Mouse (Mus musculus): ENCODE data around the gene Omg. TPM values are rescaled to one million over a fixed set of nuclear protein-coding genes. Genes with fewer than 3 reads are reported as not detected.

Gene Omg
- polyA plus RNA-seq, 1 experiment from 2014 or later = 0.58 TPM

DNA sequence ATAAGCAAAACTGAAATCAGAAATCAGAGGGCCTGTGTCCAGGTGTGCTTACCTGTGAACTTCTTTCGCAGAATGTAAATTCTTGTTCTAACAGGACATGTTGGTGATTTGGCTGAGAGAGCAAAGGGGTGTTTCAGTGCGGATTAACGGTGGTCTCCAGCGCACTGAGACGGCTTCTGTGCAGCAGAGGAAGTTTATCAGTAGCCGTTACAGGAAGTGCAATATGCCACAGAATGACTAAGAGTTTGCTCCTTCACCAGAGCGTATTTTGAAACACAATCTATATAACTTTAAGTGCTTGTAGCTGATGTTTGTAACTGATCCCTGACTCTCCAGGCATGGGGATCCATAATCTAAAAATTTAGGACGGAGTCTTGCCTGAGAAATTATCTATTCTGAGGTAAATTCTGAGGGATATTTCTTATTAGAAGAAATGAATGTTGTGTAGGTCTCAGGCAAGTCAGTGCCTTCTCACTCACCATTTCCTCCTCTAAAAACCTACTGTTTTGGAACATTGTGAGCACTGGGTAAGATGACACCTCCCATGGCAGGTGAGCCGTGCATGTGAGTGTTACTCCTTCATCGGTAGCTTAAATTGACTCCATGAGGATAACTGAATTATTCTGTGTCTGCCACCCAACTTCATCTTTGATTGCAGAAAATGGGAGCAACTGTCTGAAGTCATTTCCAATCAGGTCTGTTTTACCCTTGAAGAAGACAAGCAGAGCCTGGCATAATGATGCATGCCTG, 19.9 kb upstream of the Omg start, which contains the start of gene Evi2b:
TSS of gene Evi2b (minus strand) at position 203 of the 750 bp plus-strand sequence.
- Histone ChIP-seq H3K36me3 (replicated peaks; ENCODE audit: control insufficient read depth, insufficient read depth, low read depth, low read length) (no peaks in the 10 kb centered on the region), H3K4me1 (ENCODE audit: control insufficient read depth, insufficient read depth, low read length) (no peaks in the 10 kb centered on the region), H3K4me3 (ENCODE audit: low read depth, low read length) (no peak within 1 kb of the TSS), H3K9me3 (replicated peaks; ENCODE audit: control insufficient read depth, low read length) (no peaks in the 10 kb centered on the region), H3K27ac (replicated peaks; ENCODE audit: low read depth, low read length) (no peak within 1 kb of the TSS), H3K9ac (replicated peaks; ENCODE audit: low read length) (no peak within 1 kb of the TSS), H3K27me3 (ENCODE audit: control insufficient read depth, insufficient read depth, low read length) (no peaks in the 10 kb centered on the region), H3K4me2 (ENCODE audit: low read depth, low read length) (no peak within 1 kb of the TSS)
- 74% methylated on average over 10 of the region's 10 CpGs for WGBS
- DNase-seq (ENCODE audit: low spot score) (no peak), ATAC-seq (replicated peaks; ENCODE audit: insufficient number of reproducible peaks, low FRiP score, low TSS enrichment, low read depth) (no peak)

DNA sequence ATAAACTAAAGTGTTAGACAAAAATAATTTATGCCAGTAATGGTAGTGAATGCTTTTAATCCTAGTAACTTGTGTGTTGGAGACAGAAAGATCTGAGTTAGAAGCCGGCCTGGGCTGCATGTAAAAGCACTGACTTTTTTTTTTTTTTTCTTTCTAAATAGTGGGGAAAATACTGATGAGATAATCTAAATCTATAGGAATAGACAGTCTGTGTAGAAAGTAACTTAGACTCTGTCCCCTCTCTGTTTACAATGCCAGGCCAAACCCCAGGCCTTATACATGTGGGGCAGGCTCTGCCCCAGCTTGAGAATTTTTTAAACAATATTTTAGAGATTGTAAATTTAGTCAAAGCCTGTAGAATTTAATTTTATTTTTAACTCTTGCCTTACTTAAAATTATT, 19.1 kb upstream of the Omg start:
- no peak for ATAC-seq (replicated peaks; ENCODE audit: insufficient number of reproducible peaks, low FRiP score, low TSS enrichment, low read depth)

DNA sequence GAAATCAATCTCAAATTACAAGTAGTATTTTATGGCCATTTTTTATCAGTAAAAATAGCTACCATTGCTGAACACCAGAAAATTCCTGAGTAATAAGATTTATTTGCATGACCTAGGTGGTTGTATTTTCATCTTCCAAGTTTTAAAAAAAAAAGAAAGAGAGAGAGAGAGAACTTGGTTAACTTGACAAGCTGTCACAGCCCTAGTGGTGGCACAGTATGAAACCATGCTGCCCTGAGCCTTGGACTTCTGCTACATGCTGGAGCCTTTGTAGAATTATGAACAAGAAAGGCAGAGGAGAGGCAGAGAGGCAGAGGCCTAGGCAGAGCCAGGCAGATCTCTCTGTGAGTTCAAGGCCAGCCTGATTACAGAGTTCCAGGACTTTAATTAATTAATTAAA, 18.0 kb upstream of the Omg start:
- no peak overlapping the region for H3K4me2 ChIP-seq (ENCODE audit: low read depth, low read length)
- no peaks in the 10 kb centered on the region for H3K9me3 ChIP-seq (replicated peaks; ENCODE audit: control insufficient read depth, low read length)
- DNase-seq (ENCODE audit: low spot score) (no peak), ATAC-seq (replicated peaks; ENCODE audit: insufficient number of reproducible peaks, low FRiP score, low TSS enrichment, low read depth) (no peak)
- no peaks in the 10 kb centered on the region for H3K4me1 ChIP-seq (ENCODE audit: control insufficient read depth, insufficient read depth, low read length)
- no peaks in the 10 kb centered on the region for H3K27me3 ChIP-seq (ENCODE audit: control insufficient read depth, insufficient read depth, low read length)
- no peak overlapping the region for H3K9ac ChIP-seq (replicated peaks; ENCODE audit: low read length)
- H3K4me3 ChIP-seq (ENCODE audit: low read depth, low read length) = no peak overlapping the region
- no peaks in the 10 kb centered on the region for H3K36me3 ChIP-seq (replicated peaks; ENCODE audit: control insufficient read depth, insufficient read depth, low read depth, low read length)
- no peak overlapping the region for H3K27ac ChIP-seq (replicated peaks; ENCODE audit: low read depth, low read length)

More for the DNA sequence above, 19.1 kb upstream of the Omg start:
- no peak overlapping the region for H3K4me2 ChIP-seq (ENCODE audit: low read depth, low read length)
- H3K9me3 ChIP-seq (replicated peaks; ENCODE audit: control insufficient read depth, low read length) = no peaks in the 10 kb centered on the region
- DNase-seq (ENCODE audit: low spot score) = no peak
- H3K27ac ChIP-seq (replicated peaks; ENCODE audit: low read depth, low read length) = no peak overlapping the region
- H3K4me1 ChIP-seq (ENCODE audit: control insufficient read depth, insufficient read depth, low read length) = no peaks in the 10 kb centered on the region
- no peaks in the 10 kb centered on the region for H3K27me3 ChIP-seq (ENCODE audit: control insufficient read depth, insufficient read depth, low read length)
- no peak overlapping the region for H3K4me3 ChIP-seq (ENCODE audit: low read depth, low read length)
- no peak overlapping the region for H3K9ac ChIP-seq (replicated peaks; ENCODE audit: low read length)
- no peaks in the 10 kb centered on the region for H3K36me3 ChIP-seq (replicated peaks; ENCODE audit: control insufficient read depth, insufficient read depth, low read depth, low read length)
- 95% methylated on average over 1 of the region's 1 CpGs for WGBS

GRCm38 (mm10) chr11:79520772-79521171, 16.9 kb upstream of the Omg start:
- Histone ChIP-seq H3K9ac (replicated peaks; ENCODE audit: low read length) (no peak overlapping the region), H3K27me3 (ENCODE audit: control insufficient read depth, insufficient read depth, low read length) (no peaks in the 10 kb centered on the region), H3K27ac (replicated peaks; ENCODE audit: low read depth, low read length) (no peak overlapping the region), H3K9me3 (replicated peaks; ENCODE audit: control insufficient read depth, low read length) (no peaks in the 10 kb centered on the region), H3K4me3 (ENCODE audit: low read depth, low read length) (no peak overlapping the region), H3K4me1 (ENCODE audit: control insufficient read depth, insufficient read depth, low read length) (no peaks in the 10 kb centered on the region), H3K4me2 (ENCODE audit: low read depth, low read length) (no peak overlapping the region), H3K36me3 (replicated peaks; ENCODE audit: control insufficient read depth, insufficient read depth, low read depth, low read length) (no peaks in the 10 kb centered on the region)
- DNase-seq (ENCODE audit: low spot score) (no peak), ATAC-seq (replicated peaks; ENCODE audit: insufficient number of reproducible peaks, low FRiP score, low TSS enrichment, low read depth) (no peak)

DNA sequence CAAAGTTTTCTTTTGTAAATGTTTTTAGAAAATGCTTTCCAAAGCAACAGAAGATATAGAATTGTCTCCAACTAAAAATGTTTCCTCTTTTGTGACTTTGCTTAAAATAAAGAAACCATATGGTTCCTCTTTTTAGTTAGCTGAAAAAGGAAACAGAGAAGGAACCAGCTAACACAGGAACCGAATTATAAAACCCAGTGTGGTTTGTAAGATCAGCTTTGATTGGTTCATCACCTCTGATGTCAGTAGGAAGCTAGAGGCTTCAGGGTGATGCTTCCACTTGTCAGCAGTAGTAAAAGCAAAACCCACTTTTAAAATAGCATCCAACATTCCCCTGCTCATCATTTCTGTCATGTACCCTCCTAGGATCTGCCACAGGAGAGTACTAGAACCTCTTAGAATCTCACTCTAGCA, 16.0 kb upstream of the Omg start:
- no peak for ATAC-seq (replicated peaks; ENCODE audit: insufficient number of reproducible peaks, low FRiP score, low TSS enrichment, low read depth)
- H3K4me1 ChIP-seq (ENCODE audit: control insufficient read depth, insufficient read depth, low read length) = no peaks in the 10 kb centered on the region
- WGBS = 67% methylated on average over 1 of the region's 1 CpGs

DNA sequence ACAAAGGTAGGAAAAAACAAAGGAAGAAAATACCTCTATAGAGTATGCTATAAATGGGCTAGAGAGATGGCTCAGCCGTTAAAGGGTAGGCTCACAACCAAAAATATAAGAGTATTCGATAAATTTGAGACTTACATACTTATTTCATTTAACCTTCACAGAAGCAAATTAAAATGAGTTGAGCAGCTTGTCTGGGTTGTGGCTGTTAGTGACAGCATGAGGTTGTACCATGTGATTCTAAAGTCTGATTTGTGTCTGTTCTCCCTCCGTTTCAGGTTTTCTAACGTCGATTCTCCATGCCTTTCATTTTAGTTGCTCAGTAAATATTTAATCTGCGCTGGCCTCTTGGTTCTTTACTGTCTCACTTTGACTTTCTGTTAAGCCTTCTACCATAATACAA, 15.4 kb upstream of the Omg start:
- ATAC-seq (replicated peaks; ENCODE audit: insufficient number of reproducible peaks, low FRiP score, low TSS enrichment, low read depth) (no peak), DNase-seq (ENCODE audit: low spot score) (no peak)
- Histone ChIP-seq H3K27ac (replicated peaks; ENCODE audit: low read depth, low read length) (no peak overlapping the region), H3K4me2 (ENCODE audit: low read depth, low read length) (no peak overlapping the region), H3K9me3 (replicated peaks; ENCODE audit: control insufficient read depth, low read length) (no peaks in the 10 kb centered on the region), H3K4me1 (ENCODE audit: control insufficient read depth, insufficient read depth, low read length) (no peaks in the 10 kb centered on the region), H3K4me3 (ENCODE audit: low read depth, low read length) (no peak overlapping the region), H3K9ac (replicated peaks; ENCODE audit: low read length) (no peak overlapping the region), H3K27me3 (ENCODE audit: control insufficient read depth, insufficient read depth, low read length) (no peaks in the 10 kb centered on the region), H3K36me3 (replicated peaks; ENCODE audit: control insufficient read depth, insufficient read depth, low read depth, low read length) (no peaks in the 10 kb centered on the region)
- 93% methylated on average over 6 of the region's 6 CpGs for WGBS

More for the DNA sequence above, 16.0 kb upstream of the Omg start:
- Histone ChIP-seq H3K36me3 (replicated peaks; ENCODE audit: control insufficient read depth, insufficient read depth, low read depth, low read length) (no peaks in the 10 kb centered on the region), H3K4me3 (ENCODE audit: low read depth, low read length) (no peak overlapping the region), H3K27ac (replicated peaks; ENCODE audit: low read depth, low read length) (no peak overlapping the region), H3K27me3 (ENCODE audit: control insufficient read depth, insufficient read depth, low read length) (no peaks in the 10 kb centered on the region), H3K4me2 (ENCODE audit: low read depth, low read length) (no peak overlapping the region), H3K9me3 (replicated peaks; ENCODE audit: control insufficient read depth, low read length) (no peaks in the 10 kb centered on the region), H3K9ac (replicated peaks; ENCODE audit: low read length) (no peak overlapping the region)
- DNase-seq (ENCODE audit: low spot score) = no peak

DNA sequence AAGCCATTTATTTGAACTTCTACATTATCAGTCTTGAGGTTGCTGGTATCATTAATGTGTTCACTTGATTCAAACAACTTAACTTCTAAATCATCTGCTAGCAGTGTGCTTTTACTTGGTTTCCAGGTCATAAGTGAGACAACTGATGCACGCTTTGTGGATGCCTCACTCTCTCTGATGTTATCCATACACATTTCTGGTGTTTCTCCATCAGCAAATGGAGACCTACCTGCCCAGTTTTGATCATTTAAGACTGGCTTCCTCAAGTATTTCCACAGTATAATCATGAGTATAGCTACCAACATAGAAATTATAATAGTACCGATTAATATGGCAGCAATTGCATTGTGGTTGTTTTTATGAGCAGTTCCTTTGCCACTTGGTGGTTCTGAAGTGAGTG, 11.9 kb upstream of the Omg start:
- Histone ChIP-seq H3K36me3 (replicated peaks; ENCODE audit: control insufficient read depth, insufficient read depth, low read depth, low read length) (no peaks in the 10 kb centered on the region), H3K4me2 (ENCODE audit: low read depth, low read length) (no peak overlapping the region), H3K9ac (replicated peaks; ENCODE audit: low read length) (no peak overlapping the region), H3K27me3 (ENCODE audit: control insufficient read depth, insufficient read depth, low read length) (no peaks in the 10 kb centered on the region), H3K27ac (replicated peaks; ENCODE audit: low read depth, low read length) (no peak overlapping the region), H3K4me1 (ENCODE audit: control insufficient read depth, insufficient read depth, low read length) (no peaks in the 10 kb centered on the region), H3K4me3 (ENCODE audit: low read depth, low read length) (no peak overlapping the region), H3K9me3 (replicated peaks; ENCODE audit: control insufficient read depth, low read length) (no peaks in the 10 kb centered on the region)
- DNase-seq (ENCODE audit: low spot score) (no peak), ATAC-seq (replicated peaks; ENCODE audit: insufficient number of reproducible peaks, low FRiP score, low TSS enrichment, low read depth) (no peak)
- 97% methylated on average over 2 of the region's 2 CpGs for WGBS

- ATAC-seq (replicated peaks; ENCODE audit: insufficient number of reproducible peaks, low FRiP score, low TSS enrichment, low read depth) (no peak), DNase-seq (ENCODE audit: low spot score) (no peak)
- Histone ChIP-seq H3K27me3 (ENCODE audit: control insufficient read depth, insufficient read depth, low read length) (no peaks in the 10 kb centered on the region), H3K9ac (replicated peaks; ENCODE audit: low read length) (no peak overlapping the region), H3K27ac (replicated peaks; ENCODE audit: low read depth, low read length) (no peak overlapping the region), H3K4me1 (ENCODE audit: control insufficient read depth, insufficient read depth, low read length) (no peaks in the 10 kb centered on the region), H3K9me3 (replicated peaks; ENCODE audit: control insufficient read depth, low read length) (no peaks in the 10 kb centered on the region), H3K4me2 (ENCODE audit: low read depth, low read length) (no peak overlapping the region), H3K4me3 (ENCODE audit: low read depth, low read length) (no peak overlapping the region), H3K36me3 (replicated peaks; ENCODE audit: control insufficient read depth, insufficient read depth, low read depth, low read length) (no peaks in the 10 kb centered on the region)
- 82% methylated on average over 6 of the region's 6 CpGs for WGBS
These were observed 11.4 kb upstream of the Omg start for GRCm38 (mm10) chr11:79515331-79515730.
